Mouse (Mus musculus): ENCODE results near the gene Inca1. TPM values are rescaled to one million over a fixed set of nuclear protein-coding genes. Genes with fewer than 3 reads are reported as not detected.

Inca1 gene
- 0.59 and 2.1 TPM in 2 replicates for polyA plus RNA-seq (2012; rRNA removed; ENCODE audit: low replicate concordance)

DNA sequence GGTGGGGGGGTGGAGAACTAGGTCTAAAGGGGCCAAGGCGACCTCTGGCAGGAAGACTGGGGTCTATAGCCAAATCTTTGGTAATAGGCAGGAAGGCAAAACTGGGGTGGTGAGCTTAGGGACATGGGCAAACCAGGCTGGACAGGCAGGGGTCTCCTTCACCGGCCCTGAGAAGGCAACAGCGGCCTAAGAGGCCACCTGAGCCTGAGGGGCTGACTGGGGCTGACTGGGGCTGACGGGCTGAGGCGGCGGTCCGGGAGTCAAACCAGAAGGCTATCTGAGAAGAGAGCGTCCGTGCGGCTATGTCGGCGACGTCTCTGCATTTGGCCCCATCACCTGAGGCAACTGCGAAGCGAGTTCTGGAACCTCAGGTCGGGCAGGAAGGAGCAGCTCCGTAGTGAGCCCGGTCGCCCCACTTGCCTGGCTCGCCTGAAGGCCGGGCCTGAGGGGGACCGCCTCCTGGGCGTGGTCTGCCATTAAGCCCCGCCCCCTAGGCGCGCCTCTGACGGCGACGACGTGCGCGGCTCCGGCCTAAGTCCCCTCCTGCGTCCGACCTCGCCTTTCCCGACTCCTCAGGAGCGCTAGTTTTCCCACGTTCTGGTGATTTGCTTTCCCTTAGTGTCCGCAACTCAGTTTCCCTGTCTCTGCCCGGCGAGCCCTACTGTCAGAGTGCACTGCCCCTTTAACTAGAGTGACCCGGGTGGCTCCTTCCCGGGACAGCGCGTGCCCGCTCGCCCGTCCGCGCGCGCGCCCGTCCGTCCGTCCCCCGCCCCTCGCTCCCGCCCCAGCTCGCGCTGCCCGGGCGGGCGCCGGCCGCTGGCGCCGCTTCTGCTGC is at the start of gene Inca1, which contains the start of gene Kif1c:
TSS of gene Inca1 (minus strand) at position 434 of the 835 bp plus-strand sequence.
TSS of gene Kif1c (plus strand) at position 827 of the 835 bp plus-strand sequence.

DNA sequence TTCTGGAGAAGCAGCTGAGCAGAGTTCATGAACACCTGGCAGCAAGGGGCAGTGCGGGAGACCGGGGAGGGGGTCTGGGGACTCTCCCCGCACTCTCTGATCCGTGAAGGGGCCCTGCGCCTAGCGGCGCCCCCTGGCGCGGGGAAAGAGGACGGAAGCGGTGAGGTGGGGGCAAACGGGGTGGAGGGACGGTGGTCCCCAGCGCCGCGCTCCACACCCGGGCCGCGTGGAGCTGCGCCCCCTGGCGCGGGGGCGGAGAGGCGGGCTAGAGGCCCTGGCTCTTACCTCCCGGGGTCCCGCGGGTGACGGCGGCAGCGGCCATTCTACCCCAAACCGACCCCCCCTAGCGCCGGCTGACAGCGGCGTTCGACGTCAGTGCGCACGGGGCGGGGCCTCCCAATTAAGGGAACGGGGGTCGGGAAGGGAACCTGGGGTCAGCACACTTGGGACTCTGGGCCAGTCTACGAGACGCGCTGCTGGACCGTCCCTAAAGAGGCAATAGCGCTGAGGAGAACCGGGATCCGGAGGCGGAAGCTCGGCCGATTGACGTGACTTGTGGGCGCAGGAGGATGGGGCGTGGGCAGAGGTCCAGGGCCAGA is 12.3 kb downstream of the Inca1 start, which contains the start of gene Camta2:
TSS of gene Camta2 (minus strand) at position 505 of the 599 bp plus-strand sequence.

GRCm38 (mm10) chr11:70668771-70669505 is 31.0 kb downstream of the Inca1 start, which contains the start of gene Spag7:
Gene Spag7, minus strand, starts transcription at chr11:70669416.

GRCm38 (mm10) chr11:70656964-70657363 is 43.0 kb downstream of the Inca1 start, which contains the start of gene Eno3:
Gene Eno3, plus strand, starts transcription at chr11:70657202.

DNA sequence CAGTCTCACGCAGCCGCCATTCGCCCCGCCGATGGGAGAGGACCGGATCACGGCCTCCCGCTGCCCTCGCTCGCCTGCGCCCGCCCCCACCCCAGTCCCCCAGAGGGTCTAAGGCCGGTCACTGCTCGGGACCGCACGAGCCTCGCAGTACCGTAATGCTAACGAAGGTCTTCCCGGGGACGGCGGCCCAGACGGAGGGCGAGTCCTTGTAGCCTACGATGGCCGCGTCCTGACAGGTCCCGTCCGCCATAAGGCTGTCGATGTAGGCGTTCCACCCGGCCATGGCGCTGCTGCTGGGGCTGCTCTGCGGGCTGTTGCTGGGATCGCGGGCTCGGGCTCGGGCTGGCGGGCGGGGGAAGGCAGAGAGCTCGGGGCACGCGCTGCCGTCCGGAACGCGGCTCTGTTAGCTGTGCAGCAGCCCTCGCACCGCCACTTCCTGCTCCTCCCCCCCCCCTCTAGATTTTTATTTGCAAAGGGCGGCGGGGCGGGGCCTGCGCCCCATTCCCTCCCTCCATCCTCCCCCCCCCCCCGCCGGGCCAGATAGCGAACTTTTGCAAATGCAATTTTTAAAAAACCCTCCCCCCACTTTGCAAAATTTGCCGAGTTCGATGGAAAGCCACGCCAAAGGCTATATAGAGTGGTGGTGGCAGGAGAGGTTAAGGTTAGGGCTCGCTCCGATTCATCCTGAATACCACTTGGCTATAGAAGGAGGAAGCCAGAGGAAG is 45.6 kb downstream of the Inca1 start, which contains the start of gene Pfn1:
TSS of gene Pfn1 (minus strand) at position 447 of the 725 bp plus-strand sequence.

DNA sequence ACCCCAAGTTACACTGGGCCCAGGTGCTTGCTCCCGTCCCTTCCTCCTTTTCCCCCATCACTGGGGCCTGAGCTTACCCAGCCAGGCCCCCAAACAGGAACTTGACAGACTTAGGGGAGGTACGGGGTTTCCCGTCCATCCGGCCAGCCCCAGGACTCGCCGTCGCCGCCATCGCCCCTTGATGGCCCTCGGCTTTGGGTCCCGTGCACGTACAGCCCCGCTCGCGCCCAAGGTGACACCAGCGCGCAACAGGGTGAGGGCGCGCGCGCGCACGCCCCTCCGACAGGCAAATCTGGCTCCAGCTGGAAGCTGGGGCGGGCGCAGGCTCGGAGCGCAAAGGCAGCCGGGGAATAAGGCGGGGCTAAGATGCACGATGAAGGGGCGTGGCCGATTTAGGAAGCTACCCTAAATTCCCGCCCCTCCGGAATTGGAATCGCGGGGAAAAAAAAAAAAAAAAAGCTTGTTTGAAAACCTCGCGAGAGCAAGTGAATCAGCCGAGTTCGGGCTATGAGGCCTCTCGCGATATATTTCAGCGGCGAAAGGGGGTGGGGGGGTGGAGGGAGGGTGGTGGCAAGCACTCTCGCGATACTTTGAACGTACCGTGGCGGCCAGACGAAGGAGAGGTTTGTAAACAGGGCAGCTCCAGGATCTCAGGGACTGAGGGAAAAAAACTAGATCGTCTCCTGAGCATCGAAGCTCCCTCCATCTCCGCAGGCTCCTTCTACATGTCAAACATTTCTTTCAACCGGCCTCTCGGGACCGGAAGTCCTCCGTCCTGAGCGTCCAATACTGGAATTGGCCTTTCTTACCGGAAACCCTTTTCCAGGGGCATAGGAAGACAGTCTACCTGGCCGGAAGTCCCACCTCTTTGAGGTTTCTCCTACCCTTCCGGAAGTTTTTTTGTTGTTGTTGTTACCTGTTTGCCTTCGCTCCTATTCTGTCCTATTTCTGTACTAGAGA is 53.0 kb downstream of the Inca1 start, which contains the start of the genes Rnf167 and Slc25a11:
TSS of gene Rnf167 (plus strand) at position 545 of the 960 bp plus-strand sequence.
TSS of gene Slc25a11 (minus strand) at position 789 of the 960 bp plus-strand sequence.

DNA sequence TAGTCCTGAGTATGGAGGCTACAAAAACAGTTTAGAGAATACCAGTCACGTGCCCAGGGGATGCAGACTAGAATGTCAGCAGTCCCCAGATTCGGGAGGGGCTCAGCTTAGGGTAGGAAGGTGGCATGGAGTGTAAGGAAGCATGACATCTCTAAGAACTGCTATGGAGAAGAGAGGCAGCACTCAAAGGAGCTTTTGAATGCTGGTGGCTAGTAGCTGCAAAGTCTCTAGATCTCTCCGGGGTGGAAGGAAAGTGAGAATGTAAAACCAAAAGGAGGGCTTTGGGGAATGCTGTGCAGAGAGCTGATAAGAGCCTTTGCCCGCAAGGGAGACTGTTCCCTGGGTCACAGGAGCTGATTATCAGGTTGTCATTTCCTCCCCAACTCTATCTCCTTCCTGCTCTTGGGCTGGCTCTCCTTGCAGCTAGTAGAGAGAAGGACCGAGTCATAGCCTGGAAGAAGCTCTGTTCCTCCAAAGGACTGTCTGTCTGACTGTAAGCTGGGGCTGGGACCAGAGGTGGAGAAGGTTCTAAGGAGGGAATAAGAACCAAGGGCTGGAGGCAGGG is 61.2 kb downstream of the Inca1 start, which contains the start of gene Gp1ba:
TSS of gene Gp1ba (plus strand) at position 409 of the 565 bp plus-strand sequence.

Other genes starting within 250 kb of the Inca1 start
- 11.7 and 19.4 TPM in 2 replicates for gene Med11, start 248.2 kb downstream of the Inca1 start, polyA plus RNA-seq (2012; rRNA removed; ENCODE audit: low replicate concordance)
- 4.5 and 7.0 TPM in 2 replicates for gene Zmynd15, start 240.7 kb downstream of the Inca1 start, polyA plus RNA-seq (2012; rRNA removed; ENCODE audit: low replicate concordance)
- 19.4 and 41.0 TPM in 2 replicates for gene Cxcl16, start 240.2 kb downstream of the Inca1 start, polyA plus RNA-seq (2012; rRNA removed; ENCODE audit: low replicate concordance)
- 330 and 792 TPM in 2 replicates for gene Tm4sf5, start 194.9 kb downstream of the Inca1 start, polyA plus RNA-seq (2012; rRNA removed; ENCODE audit: low replicate concordance)
- 0.18 TPM in 1 of 2 replicates, not detected in the other for gene Vmo1, start 185.5 kb downstream of the Inca1 start, polyA plus RNA-seq (2012; rRNA removed; ENCODE audit: low replicate concordance)
- 6.6 and 27.0 TPM in 2 replicates for gene Gltpd2, start 181.0 kb downstream of the Inca1 start, polyA plus RNA-seq (2012; rRNA removed; ENCODE audit: low replicate concordance)
- 220 and 329 TPM in 2 replicates for gene Psmb6, start 174.8 kb downstream of the Inca1 start, polyA plus RNA-seq (2012; rRNA removed; ENCODE audit: low replicate concordance)
- not detected in 2 replicates for gene Gm40193, start 167.2 kb downstream of the Inca1 start, polyA plus RNA-seq (2012; rRNA removed; ENCODE audit: low replicate concordance)
- 16.7 and 17.7 TPM in 2 replicates for gene Pld2, start 160.1 kb downstream of the Inca1 start, polyA plus RNA-seq (2012; rRNA removed; ENCODE audit: low replicate concordance)
- gene Mink1, start 137.3 kb downstream of the Inca1 start, polyA plus RNA-seq (2012; rRNA removed; ENCODE audit: low replicate concordance): 42.1 and 67.8 TPM in 2 replicates
- gene 4930544D05Rik, start 84.3 kb downstream of the Inca1 start, polyA plus RNA-seq (2012; rRNA removed; ENCODE audit: low replicate concordance): not detected in 2 replicates
- 0.13 TPM in 1 of 2 replicates, not detected in the other for gene Chrne, start 80.9 kb downstream of the Inca1 start, polyA plus RNA-seq (2012; rRNA removed; ENCODE audit: low replicate concordance)
- gene Gp1ba, start 61.0 kb downstream of the Inca1 start, polyA plus RNA-seq (2012; rRNA removed; ENCODE audit: low replicate concordance): 0.05 TPM in 1 of 2 replicates, not detected in the other
- gene Rnf167, start 52.9 kb downstream of the Inca1 start, polyA plus RNA-seq (2012; rRNA removed; ENCODE audit: low replicate concordance): 93.4 and 152 TPM in 2 replicates
- gene Slc25a11, start 52.7 kb downstream of the Inca1 start, polyA plus RNA-seq (2012; rRNA removed; ENCODE audit: low replicate concordance): 108 and 218 TPM in 2 replicates
- gene Pfn1, start 45.5 kb downstream of the Inca1 start, polyA plus RNA-seq (2012; rRNA removed; ENCODE audit: low replicate concordance): 3,237 and 8,074 TPM in 2 replicates
- gene Eno3, start 43.0 kb downstream of the Inca1 start, polyA plus RNA-seq (2012; rRNA removed; ENCODE audit: low replicate concordance): 4.4 and 6.7 TPM in 2 replicates
- 6.5 and 20.4 TPM in 2 replicates for gene Spag7, start 30.7 kb downstream of the Inca1 start, polyA plus RNA-seq (2012; rRNA removed; ENCODE audit: low replicate concordance)
- 51.1 and 76.0 TPM in 2 replicates for gene Camta2, start 12.1 kb downstream of the Inca1 start, polyA plus RNA-seq (2012; rRNA removed; ENCODE audit: low replicate concordance)
- gene Kif1c, start 393 bp upstream of the Inca1 start, polyA plus RNA-seq (2012; rRNA removed; ENCODE audit: low replicate concordance): 40.9 and 70.4 TPM in 2 replicates
- gene Zfp3, start 64.1 kb upstream of the Inca1 start, polyA plus RNA-seq (2012; rRNA removed; ENCODE audit: low replicate concordance): 0.83 and 1.2 TPM in 2 replicates
- gene Scimp, start 112.4 kb upstream of the Inca1 start, polyA plus RNA-seq (2012; rRNA removed; ENCODE audit: low replicate concordance): 0.18 and 0.90 TPM in 2 replicates
- gene Rabep1, start 144.6 kb upstream of the Inca1 start, polyA plus RNA-seq (2012; rRNA removed; ENCODE audit: low replicate concordance): 1.6 and 1.9 TPM in 2 replicates